Mouse (Mus musculus): ENCODE measurements at regions not wholly inside any gene's neighbourhood (a gene's known extent, or its start where the extent isn't known, plus 50 kb on each side); places are given as distances from the start of the nearest gene placed in this dataset.

- no peak overlapping the region for H3K27ac ChIP-seq (ENCODE audit: insufficient read depth, low read length)
- no peaks in the 10 kb centered on the region for H3K27me3 ChIP-seq (ENCODE audit: control insufficient read depth, insufficient read depth, low read length, poor library complexity, severe bottlenecking)
- H3K36me3 ChIP-seq (ENCODE audit: control insufficient read depth, insufficient read depth, low read length, poor library complexity, severe bottlenecking), result no peaks in the 10 kb centered on the region
- TF ChIP-seq POLR2A (IDR thresholded peaks at IDR 0.05; ENCODE audit: insufficient read depth, low read length) (no peak), CTCF (IDR thresholded peaks at IDR 0.05; ENCODE audit: low read depth, low read length) (no peak), EP300 (IDR thresholded peaks at IDR 0.05; ENCODE audit: insufficient read depth, low read depth, low read length) (no peak)
- H3K4me1 ChIP-seq (ENCODE audit: control insufficient read depth, insufficient read depth, low read length), result no peaks in the 10 kb centered on the region
- no peaks in the 10 kb centered on the region for H3K9me3 ChIP-seq (replicated peaks; ENCODE audit: control insufficient read depth, insufficient read depth, low read length, poor library complexity, severe bottlenecking)
- no peak overlapping the region for H3K4me3 ChIP-seq (ENCODE audit: low read depth, low read length)
- H3K9ac ChIP-seq (ENCODE audit: low read depth, poor library complexity, severe bottlenecking), result no peak overlapping the region
These were observed 181.3 kb upstream of the Npy start for GRCm38 (mm10) chr6:49641256-49641655.

- H3K9me3 ChIP-seq (replicated peaks; ENCODE audit: control insufficient read depth, insufficient read depth, low read length, poor library complexity, severe bottlenecking), result no peaks in the 10 kb centered on the region; the same call in 1 of the 2 replicates
- TF ChIP-seq POLR2A (IDR thresholded peaks at IDR 0.05; ENCODE audit: insufficient read depth, low read length) (no peak), CTCF (IDR thresholded peaks at IDR 0.05; ENCODE audit: low read depth, low read length) (no peak), EP300 (IDR thresholded peaks at IDR 0.05; ENCODE audit: insufficient read depth, low read depth, low read length) (no peak)
These were observed 167.9 kb upstream of the Npy start for GRCm38 (mm10) chr6:49654541-49655130.

GRCm38 (mm10) chr6:49655241-49655640 lies 167.3 kb upstream of the Npy start:
- Histone ChIP-seq H3K9me3 (replicated peaks; ENCODE audit: control insufficient read depth, insufficient read depth, low read length, poor library complexity, severe bottlenecking) (no peaks in the 10 kb centered on the region), H3K36me3 (ENCODE audit: control insufficient read depth, insufficient read depth, low read length, poor library complexity, severe bottlenecking) (no peaks in the 10 kb centered on the region), H3K4me1 (ENCODE audit: control insufficient read depth, insufficient read depth, low read length) (no peaks in the 10 kb centered on the region), H3K27ac (ENCODE audit: insufficient read depth, low read length) (no peak overlapping the region), H3K27me3 (ENCODE audit: control insufficient read depth, insufficient read depth, low read length, poor library complexity, severe bottlenecking) (no peaks in the 10 kb centered on the region), H3K4me3 (ENCODE audit: low read depth, low read length) (no peak overlapping the region), H3K9ac (ENCODE audit: low read depth, poor library complexity, severe bottlenecking) (no peak overlapping the region)
- TF ChIP-seq POLR2A (IDR thresholded peaks at IDR 0.05; ENCODE audit: insufficient read depth, low read length) (no peak), EP300 (IDR thresholded peaks at IDR 0.05; ENCODE audit: insufficient read depth, low read depth, low read length) (no peak), CTCF (IDR thresholded peaks at IDR 0.05; ENCODE audit: low read depth, low read length) (no peak)

More at GRCm38 (mm10) chr6:49654541-49655130, 167.9 kb upstream of the Npy start:
- H3K4me3 ChIP-seq (ENCODE audit: low read depth, low read length), result no peak overlapping the region
- H3K4me1 ChIP-seq (ENCODE audit: control insufficient read depth, insufficient read depth, low read length), result no peaks in the 10 kb centered on the region
- no peak overlapping the region for H3K27ac ChIP-seq (ENCODE audit: insufficient read depth, low read length)
- no peaks in the 10 kb centered on the region for H3K36me3 ChIP-seq (ENCODE audit: control insufficient read depth, insufficient read depth, low read length, poor library complexity, severe bottlenecking)
- no peaks in the 10 kb centered on the region for H3K27me3 ChIP-seq (ENCODE audit: control insufficient read depth, insufficient read depth, low read length, poor library complexity, severe bottlenecking)
- H3K9ac ChIP-seq (ENCODE audit: low read depth, poor library complexity, severe bottlenecking), result no peak overlapping the region

GRCm38 (mm10) chr6:49656359-49657280 lies 165.9 kb upstream of the Npy start:
- Histone ChIP-seq H3K27me3 (ENCODE audit: control insufficient read depth, insufficient read depth, low read length, poor library complexity, severe bottlenecking) (no peaks in the 10 kb centered on the region), H3K36me3 (ENCODE audit: control insufficient read depth, insufficient read depth, low read length, poor library complexity, severe bottlenecking) (no peaks in the 10 kb centered on the region), H3K9me3 (replicated peaks; ENCODE audit: control insufficient read depth, insufficient read depth, low read length, poor library complexity, severe bottlenecking) (no peaks in the 10 kb centered on the region), H3K4me3 (ENCODE audit: low read depth, low read length) (no peak overlapping the region), H3K27ac (ENCODE audit: insufficient read depth, low read length) (no peak overlapping the region), H3K4me1 (ENCODE audit: control insufficient read depth, insufficient read depth, low read length) (no peaks in the 10 kb centered on the region), H3K9ac (ENCODE audit: low read depth, poor library complexity, severe bottlenecking) (no peak overlapping the region)
- TF ChIP-seq POLR2A (IDR thresholded peaks at IDR 0.05; ENCODE audit: insufficient read depth, low read length), result no peak
- TF ChIP-seq EP300 (IDR thresholded peaks at IDR 0.05; ENCODE audit: insufficient read depth, low read depth, low read length), result no peak
- TF ChIP-seq CTCF (IDR thresholded peaks at IDR 0.05; ENCODE audit: low read depth, low read length), result no peak

GRCm38 (mm10) chr6:49657988-49658387 lies 164.5 kb upstream of the Npy start:
- Histone ChIP-seq H3K27ac (ENCODE audit: insufficient read depth, low read length) (no peak overlapping the region), H3K4me3 (ENCODE audit: low read depth, low read length) (no peak overlapping the region), H3K4me1 (ENCODE audit: control insufficient read depth, insufficient read depth, low read length) (no peaks in the 10 kb centered on the region), H3K9me3 (replicated peaks; ENCODE audit: control insufficient read depth, insufficient read depth, low read length, poor library complexity, severe bottlenecking) (no peaks in the 10 kb centered on the region), H3K27me3 (ENCODE audit: control insufficient read depth, insufficient read depth, low read length, poor library complexity, severe bottlenecking) (no peaks in the 10 kb centered on the region), H3K36me3 (ENCODE audit: control insufficient read depth, insufficient read depth, low read length, poor library complexity, severe bottlenecking) (no peaks in the 10 kb centered on the region), H3K9ac (ENCODE audit: low read depth, poor library complexity, severe bottlenecking) (no peak overlapping the region)
- TF ChIP-seq CTCF (IDR thresholded peaks at IDR 0.05; ENCODE audit: low read depth, low read length), result no peak
- no peak for TF ChIP-seq EP300 (IDR thresholded peaks at IDR 0.05; ENCODE audit: insufficient read depth, low read depth, low read length)
- no peak for TF ChIP-seq POLR2A (IDR thresholded peaks at IDR 0.05; ENCODE audit: insufficient read depth, low read length)

GRCm38 (mm10) chr6:49670991-49671390 lies 151.5 kb upstream of the Npy start:
- Histone ChIP-seq H3K36me3 (ENCODE audit: control insufficient read depth, insufficient read depth, low read length, poor library complexity, severe bottlenecking) (no peaks in the 10 kb centered on the region), H3K9ac (ENCODE audit: low read depth, poor library complexity, severe bottlenecking) (no peak overlapping the region), H3K27me3 (ENCODE audit: control insufficient read depth, insufficient read depth, low read length, poor library complexity, severe bottlenecking) (no peaks in the 10 kb centered on the region), H3K9me3 (replicated peaks; ENCODE audit: control insufficient read depth, insufficient read depth, low read length, poor library complexity, severe bottlenecking) (no peaks in the 10 kb centered on the region), H3K4me3 (ENCODE audit: low read depth, low read length) (no peak overlapping the region), H3K27ac (ENCODE audit: insufficient read depth, low read length) (no peak overlapping the region), H3K4me1 (ENCODE audit: control insufficient read depth, insufficient read depth, low read length) (no peaks in the 10 kb centered on the region)
- TF ChIP-seq EP300 (IDR thresholded peaks at IDR 0.05; ENCODE audit: insufficient read depth, low read depth, low read length) (no peak), CTCF (IDR thresholded peaks at IDR 0.05; ENCODE audit: low read depth, low read length) (no peak), POLR2A (IDR thresholded peaks at IDR 0.05; ENCODE audit: insufficient read depth, low read length) (no peak)

Data from ES-Bruce4 (cell line).